Mouse (Mus musculus): ENCODE results near the gene Fam192a. TPM values are rescaled to one million over a fixed set of nuclear protein-coding genes. Genes with fewer than 3 reads are reported as not detected.

The Fam192a gene
- total RNA-seq, 2 experiments from 2014 or later, result 20.6 to 24.8 TPM

- intact Hi-C loops (cut with DNase I), result loop anchor here (10.0 kb wide), 1 partner anchor 240 kb away; no protein-coding TSS in a partner anchor
- DNase-seq, result no peak
Observed at GRCm38 (mm10) chr8:94574159-94574907, 27.5 kb downstream of the Fam192a start.

DNA sequence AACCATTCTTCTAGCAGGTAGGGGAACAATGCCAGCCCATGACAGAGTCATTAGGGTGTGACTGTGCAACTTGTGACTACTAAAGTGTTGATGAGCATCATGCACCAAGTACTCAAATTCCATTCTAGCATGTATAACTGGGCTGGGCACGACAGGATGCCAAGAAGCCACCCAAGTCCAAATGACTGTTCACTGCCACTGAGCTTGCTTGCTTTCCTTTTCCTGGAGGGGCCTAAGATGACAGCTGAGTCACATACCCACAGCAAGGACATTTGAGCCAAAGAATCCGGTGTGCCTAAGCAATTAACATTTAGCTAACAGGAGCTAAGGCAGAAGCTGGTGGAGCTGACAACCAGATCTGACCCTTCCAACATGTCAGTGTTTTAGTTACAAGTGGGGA lies 29.9 kb downstream of the Fam192a start:
- no peak for DNase-seq
- intact Hi-C loops (cut with DNase I), result loop anchor here (10.0 kb wide), 1 partner anchor 237 kb away; no protein-coding TSS in a partner anchor

DNA sequence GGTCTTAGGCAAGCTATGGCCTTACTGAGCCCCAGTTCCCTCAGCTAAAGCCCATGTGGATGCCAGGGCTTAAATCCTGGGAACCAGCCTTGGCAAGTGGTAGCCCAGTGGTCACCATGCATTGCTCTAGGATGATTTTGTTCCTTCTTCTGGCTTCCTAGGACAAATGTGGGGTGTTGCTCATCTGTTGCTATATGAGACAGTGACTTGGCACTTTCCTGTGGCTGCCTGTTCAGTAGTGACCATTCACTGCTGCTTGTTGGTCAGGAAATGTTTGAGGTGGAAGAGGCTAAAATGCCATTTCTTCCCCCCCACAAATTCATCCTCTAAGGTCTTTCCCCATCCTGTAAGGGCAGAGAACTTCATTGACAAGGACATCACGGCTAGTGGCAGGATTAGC lies 32.4 kb downstream of the Fam192a start:
- no peak for DNase-seq
- intact Hi-C loops (cut with DNase I), result no loop called here

DNA sequence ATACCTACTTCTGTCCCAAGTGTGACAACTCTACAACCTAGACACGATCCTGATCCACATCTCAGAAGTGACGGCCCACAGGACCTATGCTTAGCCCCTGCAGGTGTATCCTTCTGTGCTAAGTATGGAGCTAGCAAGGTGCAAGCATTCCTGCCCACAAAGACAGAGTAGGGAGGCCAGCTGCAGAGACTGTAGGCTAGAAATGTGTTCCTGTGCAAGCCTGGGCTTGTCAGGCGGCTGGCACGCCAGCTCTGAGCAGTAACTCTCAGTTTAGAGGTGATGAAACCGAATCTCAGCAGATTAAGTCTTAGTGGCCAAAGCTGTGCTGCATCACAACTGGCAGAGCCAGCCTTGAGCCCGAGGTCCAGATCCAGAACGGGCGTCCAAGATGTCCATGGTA lies 33.7 kb downstream of the Fam192a start:
- DNase-seq, result no peak
- intact Hi-C loops (cut with DNase I), result no loop called here

- intact Hi-C loops (cut with DNase I), result no loop called here
- no peak for DNase-seq
Observed at GRCm38 (mm10) chr8:94567159-94567849, 34.5 kb downstream of the Fam192a start.

GRCm38 (mm10) chr8:94566446-94567158 lies 35.2 kb downstream of the Fam192a start:
- intact Hi-C loops (cut with DNase I), result no loop called here
- DNase-seq, result no peak

- DNase-seq, result no peak
- intact Hi-C loops (cut with DNase I), result no loop called here
Observed at GRCm38 (mm10) chr8:94566033-94566432, 35.8 kb downstream of the Fam192a start.

DNA sequence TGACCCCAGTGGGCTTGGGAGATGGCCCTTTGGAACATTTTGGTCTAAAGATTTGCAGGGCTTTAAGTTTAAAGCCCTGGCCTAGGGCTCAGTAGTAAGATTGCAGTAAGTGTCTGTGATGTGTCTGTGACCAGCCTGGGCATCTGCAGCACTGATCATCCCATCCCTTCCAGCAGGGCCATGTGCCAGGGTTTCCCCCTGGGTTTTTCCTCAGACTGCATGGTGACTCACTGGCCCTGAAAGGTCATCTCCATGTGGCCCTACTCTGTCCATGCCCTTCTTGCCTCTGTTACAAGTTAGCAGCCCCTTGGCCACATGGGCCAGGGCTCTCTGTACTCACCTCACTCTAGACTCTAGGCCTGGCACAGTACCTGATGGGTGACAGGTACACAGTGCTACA lies 37.4 kb downstream of the Fam192a start:
- intact Hi-C loops (cut with DNase I), result no loop called here
- DNase-seq, result no peak

GRCm38 (mm10) chr8:94561256-94561655 lies 40.5 kb downstream of the Fam192a start:
- no peak for DNase-seq
- intact Hi-C loops (cut with DNase I), result no loop called here

GRCm38 (mm10) chr8:94557281-94557680 lies 44.5 kb downstream of the Fam192a start:
- intact Hi-C loops (cut with DNase I), result no loop called here
- DNase-seq, result no peak

DNA sequence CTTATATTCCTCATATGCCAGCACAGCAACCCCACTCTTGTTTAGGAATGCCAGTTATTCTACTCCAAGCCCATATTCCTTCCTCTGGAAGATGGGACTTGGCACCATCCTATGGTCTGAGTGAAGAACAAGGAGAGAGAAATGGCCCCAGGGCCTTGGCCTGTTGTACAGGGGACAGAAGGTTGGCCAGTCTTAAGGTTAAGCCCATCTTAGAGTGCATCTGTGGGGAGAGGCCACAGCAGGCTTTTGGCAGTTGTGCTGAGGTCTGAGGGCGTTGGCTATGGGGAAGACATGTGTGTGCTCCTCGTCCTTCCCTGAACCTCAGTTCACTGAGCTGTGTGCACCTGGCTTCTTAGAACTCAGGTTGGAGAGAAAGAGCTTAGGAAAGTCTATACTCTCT lies 49.1 kb downstream of the Fam192a start:
- no peak for DNase-seq
- intact Hi-C loops (cut with DNase I), result no loop called here

GRCm38 (mm10) chr8:94551471-94552422 lies 50.0 kb downstream of the Fam192a start:
- DNase-seq, result no peak
- intact Hi-C loops (cut with DNase I), result no loop called here

DNA sequence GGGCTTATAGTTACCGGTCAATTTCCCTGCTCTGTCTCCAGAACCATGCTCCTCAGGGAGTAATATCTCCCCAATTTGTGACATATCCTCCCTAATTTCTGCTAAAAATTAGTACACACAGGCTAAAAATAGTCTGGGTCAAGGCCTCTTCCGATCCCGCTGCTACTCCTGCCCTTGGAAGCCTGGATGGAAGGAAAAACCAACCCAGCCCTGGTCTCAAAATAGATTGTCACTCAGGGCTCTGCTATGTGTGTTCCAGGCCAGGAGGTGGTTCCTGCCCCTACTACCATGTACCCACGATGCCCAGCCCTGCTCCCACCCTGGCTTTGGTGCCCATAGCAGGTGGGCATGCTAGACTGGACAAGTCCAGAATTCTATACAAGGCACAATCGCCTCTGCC lies 51.8 kb downstream of the Fam192a start:
- intact Hi-C loops (cut with DNase I), result no loop called here
- DNase-seq, result peak in 1 of 2 experiments; percentile 31

GRCm38 (mm10) chr8:94549482-94549881 lies 52.3 kb downstream of the Fam192a start:
- intact Hi-C loops (cut with DNase I), result no loop called here
- no peak for DNase-seq

- no peak for DNase-seq
Observed at GRCm38 (mm10) chr8:94549041-94549440, 52.8 kb downstream of the Fam192a start.

DNA sequence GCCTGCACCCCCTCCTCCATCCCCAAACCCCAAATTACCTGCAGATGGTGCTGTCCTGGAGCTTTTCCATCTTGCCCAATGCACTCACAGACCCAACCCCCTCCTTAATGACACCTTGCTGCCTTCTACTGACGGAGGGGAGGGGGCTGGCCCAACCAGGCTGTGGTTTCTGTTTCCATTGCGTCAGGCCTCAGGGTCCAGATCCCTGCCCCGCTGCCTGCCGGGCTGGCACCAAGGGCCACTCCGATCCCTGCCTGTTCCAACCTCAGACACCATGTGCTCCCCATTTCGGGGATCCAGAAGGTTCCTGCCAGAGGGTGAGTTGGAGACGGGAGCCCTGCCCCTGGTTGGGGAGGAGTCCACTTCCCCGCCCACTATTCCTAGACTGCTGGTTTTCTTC lies 57.8 kb downstream of the Fam192a start:
- intact Hi-C loops (cut with DNase I), result no loop called here
- no peak for DNase-seq

More at GRCm38 (mm10) chr8:94549041-94549440, 52.8 kb downstream of the Fam192a start:
- intact Hi-C loops (cut with DNase I), result no loop called here

DNA sequence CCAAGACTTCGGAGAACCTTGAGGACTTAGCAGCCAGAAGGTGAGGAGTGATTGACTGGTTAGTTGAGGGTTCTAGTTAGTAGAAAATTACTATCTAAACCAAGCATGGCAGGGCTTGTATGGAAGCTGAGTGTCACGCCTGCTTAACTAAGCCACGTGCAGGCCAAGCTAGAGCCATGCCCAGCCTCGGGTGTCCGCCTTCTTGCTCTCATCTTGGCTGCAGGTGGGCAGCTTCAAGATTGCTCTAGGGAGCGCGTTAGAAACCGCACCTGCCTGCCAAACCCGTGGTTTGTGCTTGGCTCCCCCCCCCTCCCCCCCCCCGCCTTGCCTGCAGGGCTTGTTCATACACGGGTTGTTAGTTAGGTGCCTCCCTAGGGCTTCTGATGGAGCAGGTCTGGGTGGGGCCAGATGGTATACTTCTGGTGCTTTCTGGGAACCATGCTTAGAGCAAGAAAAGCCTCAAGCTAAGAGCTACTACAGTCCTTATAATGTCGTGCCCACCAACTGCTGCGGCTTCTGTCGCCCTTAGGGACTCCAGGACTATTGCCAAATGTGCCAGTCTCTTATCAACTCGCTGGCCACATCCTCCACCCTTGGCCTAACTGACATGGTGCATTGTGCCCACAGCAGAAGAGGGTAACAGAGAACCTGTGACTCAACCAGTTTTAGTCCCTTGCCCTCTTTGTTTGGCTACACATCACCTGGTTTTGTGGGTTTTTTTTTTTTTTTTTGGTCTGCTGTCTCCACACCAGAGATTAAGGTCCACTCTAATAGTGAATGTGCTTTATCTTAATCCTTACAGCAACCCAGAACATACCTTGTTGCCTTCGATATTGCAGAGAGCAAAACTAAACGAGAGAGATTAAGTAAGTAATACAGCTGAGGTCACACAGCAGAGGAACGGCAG lies 60.7 kb downstream of the Fam192a start:
- intact Hi-C loops (cut with DNase I), result no loop called here

DNA sequence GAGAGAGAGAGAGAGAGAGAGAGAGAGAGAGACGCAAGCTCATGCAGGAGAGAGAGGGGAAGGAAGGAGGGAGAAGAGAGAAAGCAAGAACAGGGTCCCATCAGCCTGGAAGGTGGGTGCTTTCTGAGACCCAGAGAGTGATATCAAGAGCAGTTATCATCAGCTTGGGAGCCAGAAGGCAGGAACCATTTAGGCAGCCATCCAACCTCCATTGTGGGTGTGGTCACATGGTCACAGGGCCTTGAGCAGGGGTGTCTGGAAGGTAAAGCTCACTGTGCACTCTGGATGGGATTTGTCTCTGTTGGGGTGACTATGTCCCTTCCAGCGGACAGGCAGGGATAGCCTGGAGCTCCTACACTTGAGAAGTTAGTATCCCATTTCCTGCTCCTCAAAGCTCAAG lies 61.8 kb downstream of the Fam192a start:
- intact Hi-C loops (cut with DNase I), result no loop called here
- no peak for DNase-seq

More for the DNA sequence above, 60.7 kb downstream of the Fam192a start:
- DNase-seq, result no peak

DNA sequence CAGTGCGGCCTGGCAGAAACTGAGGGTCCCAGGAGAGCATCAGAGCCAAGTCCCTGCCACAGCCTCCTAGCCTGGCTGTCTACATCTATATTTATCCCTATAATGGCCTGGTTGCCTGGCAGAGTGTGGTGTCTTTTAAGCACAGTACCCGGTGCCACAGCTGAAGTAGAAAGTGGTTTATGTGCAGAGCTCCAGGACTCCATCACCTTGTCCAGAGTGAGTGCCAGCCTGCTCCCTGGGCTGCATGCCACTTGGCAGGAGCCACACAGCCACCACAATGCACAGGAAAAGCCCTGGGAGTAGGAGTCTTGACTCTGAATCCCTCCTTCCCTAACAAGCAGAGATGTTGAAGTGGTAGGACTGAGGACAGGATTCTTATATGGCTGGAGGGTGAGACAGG lies 64.3 kb downstream of the Fam192a start:
- intact Hi-C loops (cut with DNase I), result no loop called here
- peak in 1 of 2 experiments; percentile 42 for DNase-seq
